Mouse (Mus musculus): ENCODE measurements around the gene Cideb.

Gene Cideb

GRCm38 (mm10) chr14:55763166-55763565, 4.9 kb upstream of the Cideb start:
- peak; percentile 34 for DNase-seq

GRCm38 (mm10) chr14:55762001-55762821, 4.0 kb upstream of the Cideb start:
- peak; percentile 52 for DNase-seq

GRCm38 (mm10) chr14:55761163-55761562, 2.9 kb upstream of the Cideb start, which contains the start of gene Ltb4r2:
Ltb4r2 (plus strand) TSS chr14:55761428.
- no peak for DNase-seq

GRCm38 (mm10) chr14:55760156-55760555, 1.9 kb upstream of the Cideb start:
- peak; percentile 93 for DNase-seq

GRCm38 (mm10) chr14:55757566-55757965, 692 bp downstream of the Cideb start:
- no peak for DNase-seq

GRCm38 (mm10) chr14:55747051-55747847, 11.0 kb downstream of the Cideb start:
- no peak for DNase-seq

- no peak for DNase-seq
These were observed 12.4 kb downstream of the Cideb start for GRCm38 (mm10) chr14:55745861-55746237.

- peak; percentile 89 for DNase-seq
These were observed 12.9 kb downstream of the Cideb start, which contains the start of the genes Dhrs1 and Nop9 for GRCm38 (mm10) chr14:55745180-55745860. Dhrs1 (minus strand) TSS chr14:55745690. Nop9 (plus strand) TSS chr14:55745693.

- DNase-seq: peak; percentile 93
These were observed 14.5 kb downstream of the Cideb start for GRCm38 (mm10) chr14:55743711-55744110.

- DNase-seq: no peak
These were observed 21.1 kb downstream of the Cideb start for GRCm38 (mm10) chr14:55737086-55737687.

- no peak for DNase-seq
These were observed 22.5 kb downstream of the Cideb start for GRCm38 (mm10) chr14:55735758-55736157.

- no peak for DNase-seq
These were observed 22.9 kb downstream of the Cideb start for GRCm38 (mm10) chr14:55735334-55735733.

GRCm38 (mm10) chr14:55734869-55735268, 23.4 kb downstream of the Cideb start:
- DNase-seq: no peak

GRCm38 (mm10) chr14:55733889-55734288, 24.4 kb downstream of the Cideb start:
- DNase-seq: no peak

GRCm38 (mm10) chr14:55730531-55731032, 27.7 kb downstream of the Cideb start:
- no peak for DNase-seq

- no peak for DNase-seq
These were observed 28.1 kb downstream of the Cideb start for GRCm38 (mm10) chr14:55730116-55730515.

GRCm38 (mm10) chr14:55727889-55728685, 30.2 kb downstream of the Cideb start:
- DNase-seq: no peak

GRCm38 (mm10) chr14:55726261-55726660, 32.0 kb downstream of the Cideb start:
- no peak for DNase-seq

GRCm38 (mm10) chr14:55724411-55724871, 33.8 kb downstream of the Cideb start:
- DNase-seq: peak; percentile 48

- DNase-seq: no peak
These were observed 34.8 kb downstream of the Cideb start for GRCm38 (mm10) chr14:55723433-55723832.

- no peak for DNase-seq
These were observed 35.8 kb downstream of the Cideb start for GRCm38 (mm10) chr14:55722438-55722945.

Measured in lung, postnatal 14 days (tissue).